Mouse (Mus musculus): Measurements from ENCODE around the gene Tbc1d30.

Tbc1d30 gene

GRCm38 (mm10) chr10:121216804-121217203 lies 134.3 kb downstream of the Tbc1d30 start:
- no peak for DNase-seq

All from right cerebral cortex, adult 18-20 months (tissue).